Mouse (Mus musculus) midbrain, postnatal 0 days (tissue): ENCODE data around the gene Hbq1b. TPM values are rescaled to one million over a fixed set of nuclear protein-coding genes. Genes with fewer than 3 reads are reported as not detected.
"Not testable (repeated sequence)": the region's sequence is repeated elsewhere in the genome, so short reads cannot be mapped to it uniquely, and the experiment has no call there.

Experiments used
- ATAC-seq: fragments of 200-750 bp; cut with Nextera tagmentation; 2 replicates; pipeline ENCODE4 v1.8.0; 2017; ENCODE audit warnings: moderate number of reproducible peaks, mild to moderate bottlenecking, moderate TSS enrichment, moderate library complexity; ENCODE audit not compliant: low FRiP score
- DNase-seq: peaks from one replicate; pipeline ENCODE4 v3.0.0-alpha.2; 2015; ENCODE audit warnings: low spot score
- H3K27ac ChIP-seq: fragments of 300-500 bp; sonication (generic); 2 replicates; pipeline ENCODE4 v1.5.1; 2014; ENCODE audit warnings: low read depth, mild to moderate bottlenecking, low read length, mixed read lengths
- H3K27me3 ChIP-seq: fragments of 300-500 bp; sonication (generic); 2 replicates; pipeline ENCODE4 v1.6.1; 2014; ENCODE audit warnings: low read length, control low read depth, mixed read lengths; ENCODE audit not compliant: insufficient read depth
- H3K36me3 ChIP-seq: fragments of 300-500 bp; sonication (generic); 2 replicates; pipeline ENCODE4 v1.6.1; 2014; ENCODE audit warnings: low read length, control low read depth, mixed read lengths; ENCODE audit not compliant: insufficient read depth
- H3K4me1 ChIP-seq: fragments of 300-500 bp; sonication (generic); 2 replicates; pipeline ENCODE4 v1.6.1; 2014; ENCODE audit warnings: mild to moderate bottlenecking, control low read depth, antibody characterized with exemption, low read length, mixed read lengths; ENCODE audit not compliant: insufficient read depth
- H3K4me2 ChIP-seq: fragments of 300-500 bp; sonication (generic); 2 replicates; pipeline ENCODE4 v1.6.1; 2014; ENCODE audit warnings: low read depth, mild to moderate bottlenecking, low read length, mixed read lengths; ENCODE audit not compliant: poor library complexity, severe bottlenecking
- H3K4me3 ChIP-seq: fragments of 300-500 bp; sonication (generic); 2 replicates; pipeline ENCODE4 v1.5.1; 2014; ENCODE audit warnings: low read depth, mild to moderate bottlenecking, low read length, moderate library complexity
- H3K9ac ChIP-seq: fragments of 300-500 bp; sonication (generic); replicated peaks from 2 replicates; pipeline ENCODE4 v1.6.1; 2014; ENCODE audit warnings: mild to moderate bottlenecking, low read length, moderate library complexity, mixed read lengths; ENCODE audit not compliant: poor library complexity, severe bottlenecking
- H3K9me3 ChIP-seq: fragments of 300-500 bp; sonication (generic); 2 replicates; pipeline ENCODE4 v1.6.1; 2016; ENCODE audit warnings: low read length, control low read depth
- CTCF ChIP-seq: IDR thresholded peaks from 2 replicates; pipeline ENCODE4 v1.5.1; 2016; ENCODE audit warnings: antibody characterized with exemption, mild to moderate bottlenecking
- WGBS: fragments of 180-500 bp; shearing (Covaris S2); extraction: QIAGEN DNeasy Blood & Tissue Kit; methylation state at CpG from one replicate; pipeline ENCODE4 v1.1.7; 2014; 5-methylcytosine and 5-hydroxymethylcytosine counted together
- polyA plus RNA-seq: library from polyadenylated mRNA; unstranded; fragments of >200 nt; fragmentation: Nextera tagmentation; extraction: Ambion mirVana; gene quantifications from 2 replicates; pipeline ENCODE4 v1.2.1, GENCODE M21; 2015
- total RNA-seq: library from RNA; depleted of rRNA; stranded (reverse); fragments of >200 nt; gene quantifications from 2 replicates; pipeline ENCODE4 v1.2.3, GENCODE M21; 2014

Gene Hbq1b
- total and polyA plus RNA-seq, 2 experiments from 2014 or later: 1.9 to 5.9 TPM

GRCm38 (mm10) chr11:32285031-32285775, 1.6 kb upstream of the Hbq1b start:
- 0 out of 2 replicates have a peak, but pooled peaks have one; percentile 13 for ATAC-seq
- Histone ChIP-seq H3K4me2 (no peak overlapping the region), H3K27me3 (no peaks in the 10 kb centered on the region), H3K36me3 (no peaks in the 10 kb centered on the region), H3K4me3 (no peak overlapping the region), H3K4me1 (no peaks in the 10 kb centered on the region), H3K27ac (no peak overlapping the region), H3K9ac (no peak overlapping the region), H3K9me3 (no peaks in the 10 kb centered on the region)
- no peak for DNase-seq
- 83% methylated on average over 7 of the region's 7 CpGs for WGBS
- TF ChIP-seq CTCF: no peak

- H3K27me3 ChIP-seq, H3K36me3 ChIP-seq, H3K4me1 ChIP-seq, ATAC-seq, H3K9me3 ChIP-seq, H3K4me3 ChIP-seq, DNase-seq, H3K4me2 ChIP-seq, H3K9ac ChIP-seq, H3K27ac ChIP-seq: not testable (repeated sequence)
- peak; percentile 13; the same call in 1 of the 2 replicates for TF ChIP-seq CTCF
These were observed 878 bp upstream of the Hbq1b start for GRCm38 (mm10) chr11:32285887-32286286.

GRCm38 (mm10) chr11:32287493-32287825, 694 bp downstream of the Hbq1b start:
- Histone ChIP-seq H3K4me1 (no peaks in the 10 kb centered on the region), H3K9ac (no peak overlapping the region), H3K27me3 (no peaks in the 10 kb centered on the region), H3K27ac (no peak overlapping the region), H3K9me3 (no peaks in the 10 kb centered on the region), H3K4me2 (no peak overlapping the region), H3K4me3 (peak overlapping the region; percentile 27; the same call in 1 of the 2 replicates), H3K36me3 (no peaks in the 10 kb centered on the region)
- DNase-seq: no peak
- no peak for ATAC-seq
- no peak for TF ChIP-seq CTCF
- 72% methylated on average over 9 of the region's 9 CpGs for WGBS

- not testable (repeated sequence) for H3K4me1 ChIP-seq, H3K4me3 ChIP-seq, H3K9ac ChIP-seq, H3K27me3 ChIP-seq, DNase-seq, H3K4me2 ChIP-seq, H3K9me3 ChIP-seq, H3K36me3 ChIP-seq, ATAC-seq, H3K27ac ChIP-seq
- 87% methylated on average over 4 of the region's 4 CpGs for WGBS
These were observed 6.1 kb downstream of the Hbq1b start for GRCm38 (mm10) chr11:32292819-32293218.

GRCm38 (mm10) chr11:32293479-32293878, 6.7 kb downstream of the Hbq1b start:
- H3K9me3 ChIP-seq, H3K27ac ChIP-seq, DNase-seq, H3K4me3 ChIP-seq, ATAC-seq, H3K4me2 ChIP-seq, H3K27me3 ChIP-seq, H3K9ac ChIP-seq, H3K4me1 ChIP-seq, H3K36me3 ChIP-seq: not testable (repeated sequence)
- 76% methylated on average over 3 of the region's 3 CpGs for WGBS

- WGBS: no CpG with 5 or more reads among the region's 4 CpGs
- not testable (repeated sequence) for H3K9ac ChIP-seq, H3K36me3 ChIP-seq, H3K4me1 ChIP-seq, DNase-seq, H3K4me3 ChIP-seq, H3K9me3 ChIP-seq, H3K27me3 ChIP-seq, ATAC-seq, H3K4me2 ChIP-seq, H3K27ac ChIP-seq
These were observed 9.4 kb downstream of the Hbq1b start, which contains the start of gene Hba-a2 for GRCm38 (mm10) chr11:32296203-32296602. Gene Hba-a2 (plus strand): TSS chr11:32296489.

GRCm38 (mm10) chr11:32297417-32297816, 10.7 kb downstream of the Hbq1b start:
- not testable (repeated sequence) for H3K4me2 ChIP-seq, H3K9me3 ChIP-seq, H3K27me3 ChIP-seq, H3K9ac ChIP-seq, ATAC-seq, H3K4me3 ChIP-seq, H3K4me1 ChIP-seq, DNase-seq, H3K36me3 ChIP-seq, H3K27ac ChIP-seq
- 55% methylated on average over 2 of the region's 2 CpGs for WGBS
